Mouse (Mus musculus) forebrain, embryonic 10.5 days (tissue): Measurements from ENCODE around the gene Zfp985. TPM values are rescaled to one million over a fixed set of nuclear protein-coding genes. Genes with fewer than 3 reads are reported as not detected.
"Not testable (repeated sequence)": the region's sequence is repeated elsewhere in the genome, so short reads cannot be mapped to it uniquely, and the experiment has no call there.

Experiments
- DNase-seq: peaks from one replicate; pipeline ENCODE4 v3.0.0-alpha.2; 2017; ENCODE audit warnings: low spot score; ENCODE audit errors: extremely low spot score
- H3K27ac ChIP-seq: fragments of 300-500 bp; sonication (generic); 2 replicates; pipeline ENCODE4 v1.5.1; 2016; ENCODE audit warnings: mild to moderate bottlenecking
- H3K27me3 ChIP-seq: fragments of 300-500 bp; sonication (generic); 2 replicates; pipeline ENCODE4 v1.6.1; 2016; ENCODE audit warnings: mild to moderate bottlenecking; ENCODE audit not compliant: poor library complexity, severe bottlenecking
- H3K36me3 ChIP-seq: fragments of 300-500 bp; sonication (generic); replicated peaks from 2 replicates; pipeline ENCODE4 v1.6.1; 2016; ENCODE audit warnings: mild to moderate bottlenecking, moderate library complexity
- H3K4me1 ChIP-seq: fragments of 300-500 bp; sonication (generic); 2 replicates; pipeline ENCODE4 v1.6.1; 2016
- H3K4me3 ChIP-seq: fragments of 300-500 bp; sonication (generic); 2 replicates; pipeline ENCODE4 v1.5.1; 2016; ENCODE audit warnings: mild to moderate bottlenecking, moderate library complexity
- H3K9me3 ChIP-seq: fragments of 300-500 bp; sonication (generic); 2 replicates; pipeline ENCODE4 v1.6.1; 2016; ENCODE audit warnings: mild to moderate bottlenecking, moderate library complexity
- WGBS: fragments of 180-500 bp; shearing (Covaris S2); methylation state at CpG from one replicate; pipeline ENCODE4 v1.1.7; 2016; 5-methylcytosine and 5-hydroxymethylcytosine counted together
- polyA plus RNA-seq: library from polyadenylated mRNA; unstranded; fragments of >200 nt; fragmentation: Nextera tagmentation; extraction: Ambion mirVana; gene quantifications from 2 replicates; pipeline ENCODE4 v1.2.1, GENCODE M21; 2016

Gene Zfp985
- 0.06 and 0.12 TPM in 2 replicates for polyA plus RNA-seq

DNA sequence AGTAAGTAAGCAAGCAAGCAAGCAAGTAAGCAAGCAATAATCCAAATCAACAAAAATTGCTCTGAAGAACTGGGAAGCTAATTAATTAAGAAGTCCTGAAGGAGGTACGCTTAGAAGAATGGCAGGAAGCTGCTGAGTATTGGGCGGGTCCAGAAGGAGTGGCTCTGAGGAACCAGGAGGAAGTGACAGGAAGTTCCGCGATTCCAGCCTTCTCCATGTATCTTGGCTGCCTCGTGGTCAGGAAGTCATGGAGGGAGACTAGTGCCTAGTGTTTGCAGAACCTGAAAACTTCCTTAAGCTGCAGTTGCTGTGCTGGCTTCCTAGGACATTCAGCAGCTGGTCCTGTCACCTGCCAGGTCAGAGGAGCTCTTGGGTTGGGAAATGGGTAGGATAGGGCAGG lies at the start of gene Zfp985:
Gene Zfp985, plus strand, starts transcription at position 207 of the 400 bp plus-strand sequence.
- not testable (repeated sequence) for H3K27ac ChIP-seq, H3K36me3 ChIP-seq, H3K4me3 ChIP-seq, H3K27me3 ChIP-seq, H3K4me1 ChIP-seq, DNase-seq
- H3K9me3 ChIP-seq = peaks cover 38% of the 10 kb centered on the region
- WGBS = 81% methylated on average over 5 of the region's 5 CpGs

DNA sequence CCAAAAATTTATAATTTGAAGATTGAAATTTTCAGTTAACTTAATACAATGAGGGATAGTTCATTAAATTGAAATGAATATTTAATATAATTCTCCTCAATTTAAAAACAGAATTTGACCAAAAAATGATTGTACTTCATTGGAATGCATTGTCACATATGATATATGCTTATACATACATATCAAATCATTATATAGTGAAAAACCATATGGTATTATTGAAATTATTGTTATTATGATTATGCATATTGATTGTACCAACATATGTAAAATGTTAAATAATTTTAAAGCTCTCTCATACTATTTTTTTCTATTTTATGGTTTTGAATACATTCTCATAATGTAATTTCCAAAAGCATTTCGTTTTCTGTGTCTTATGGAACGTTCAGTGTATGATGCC lies 43.9 kb upstream of the Zfp985 start:
- Histone ChIP-seq H3K36me3 (peaks cover 23% of the 10 kb centered on the region), H3K4me3 (no peak overlapping the region), H3K9me3 (peaks cover 58% of the 10 kb centered on the region), H3K4me1 (no peaks in the 10 kb centered on the region), H3K27ac (no peak overlapping the region), H3K27me3 (no peaks in the 10 kb centered on the region)
- no peak for DNase-seq
- WGBS = 89% methylated on average over 2 of the region's 2 CpGs

DNA sequence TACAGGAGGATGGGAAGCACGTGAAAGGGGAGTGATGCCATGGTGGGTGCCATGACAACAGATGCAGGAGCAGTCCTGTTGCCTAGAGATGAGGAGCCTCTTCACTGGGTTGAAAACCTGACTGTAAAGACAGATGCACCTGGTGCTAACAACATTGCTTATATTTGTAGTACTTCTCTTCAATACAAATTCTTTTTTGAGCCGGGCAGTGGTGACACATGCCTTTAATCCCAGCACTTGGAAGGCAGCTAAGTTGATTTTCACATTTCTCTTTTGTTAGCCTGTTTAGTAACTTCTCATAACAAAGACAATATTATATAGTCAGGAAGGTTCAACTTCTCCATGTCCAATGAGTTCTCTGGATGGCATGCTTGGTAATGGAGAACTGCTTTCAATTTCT lies 34.1 kb upstream of the Zfp985 start:
- Histone ChIP-seq H3K4me3 (no peak overlapping the region), H3K27me3 (no peaks in the 10 kb centered on the region), H3K9me3 (peaks cover 96% of the 10 kb centered on the region), H3K4me1 (no peaks in the 10 kb centered on the region), H3K27ac (no peak overlapping the region), H3K36me3 (no peaks in the 10 kb centered on the region)
- 78% methylated on average over 2 of the region's 2 CpGs for WGBS
- DNase-seq = no peak

DNA sequence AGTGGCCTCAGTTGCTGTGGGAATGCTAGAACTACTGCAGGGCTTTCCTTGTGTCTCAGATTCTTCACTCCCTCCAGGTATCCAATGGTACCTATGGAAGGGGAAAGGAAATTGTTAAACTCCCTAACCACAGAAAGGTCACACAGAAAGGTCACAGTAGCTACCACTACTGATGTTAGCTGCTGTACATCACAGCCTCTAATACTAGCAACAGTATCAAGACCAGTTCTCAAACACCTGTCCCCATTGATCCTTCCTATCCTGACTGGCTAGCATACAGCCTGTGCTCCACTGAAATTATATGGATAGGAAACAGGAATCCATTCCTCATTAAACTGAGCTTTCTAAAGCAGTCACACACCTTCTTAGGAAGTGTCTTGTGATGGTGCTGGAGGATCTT lies 33.0 kb upstream of the Zfp985 start:
- H3K27me3 ChIP-seq = no peaks in the 10 kb centered on the region
- H3K9me3 ChIP-seq = peaks cover 96% of the 10 kb centered on the region
- H3K4me1 ChIP-seq = no peaks in the 10 kb centered on the region
- no peaks in the 10 kb centered on the region for H3K36me3 ChIP-seq
- no peak overlapping the region for H3K4me3 ChIP-seq
- no peak overlapping the region for H3K27ac ChIP-seq
- no peak for DNase-seq

DNA sequence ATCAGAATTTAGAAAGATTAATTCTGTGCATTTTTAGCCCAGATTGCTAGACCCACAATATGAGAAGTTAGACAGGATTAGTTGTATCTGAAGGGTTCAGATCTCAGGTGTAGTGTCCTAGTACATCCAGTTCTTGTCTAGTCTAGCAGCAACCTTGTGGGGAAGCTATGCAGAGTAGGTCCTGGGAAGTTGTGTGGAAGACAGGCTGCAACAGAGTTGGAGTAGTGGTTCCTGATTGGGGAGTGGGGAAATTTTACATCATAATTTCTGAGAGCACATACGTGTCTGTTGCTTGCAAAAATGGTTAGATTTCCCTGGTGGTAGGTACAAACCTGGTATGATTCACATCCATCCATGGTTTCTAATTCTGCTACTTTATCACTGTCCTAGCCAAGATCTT lies 28.0 kb upstream of the Zfp985 start:
- 89% methylated on average over 1 of the region's 1 CpGs for WGBS
- no peaks in the 10 kb centered on the region for H3K36me3 ChIP-seq
- H3K4me1 ChIP-seq = no peaks in the 10 kb centered on the region
- no peak overlapping the region for H3K27ac ChIP-seq
- H3K4me3 ChIP-seq = no peak overlapping the region
- DNase-seq = no peak
- H3K27me3 ChIP-seq = no peaks in the 10 kb centered on the region
- H3K9me3 ChIP-seq = peaks cover 93% of the 10 kb centered on the region

DNA sequence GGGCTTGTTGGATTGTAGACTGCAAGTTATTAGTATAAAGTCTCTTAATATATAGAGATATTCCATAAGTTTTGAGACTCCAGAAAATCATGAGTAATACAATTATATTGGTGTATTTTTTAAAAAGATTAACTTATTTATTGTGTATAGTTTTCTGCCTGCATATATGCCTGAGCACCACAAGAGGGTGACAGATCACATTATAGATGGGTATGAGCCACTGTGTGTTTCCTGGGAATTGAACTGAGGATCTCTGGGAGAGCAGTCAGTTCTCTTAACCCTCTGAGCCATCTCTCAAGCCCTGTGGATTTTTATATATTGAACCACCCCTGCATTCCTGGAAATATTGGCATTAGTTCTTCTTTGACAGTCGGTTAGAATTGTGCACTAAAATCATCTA lies 22.7 kb upstream of the Zfp985 start:
- Histone ChIP-seq H3K4me3 (no peak overlapping the region), H3K36me3 (no peaks in the 10 kb centered on the region), H3K27me3 (no peaks in the 10 kb centered on the region), H3K4me1 (no peaks in the 10 kb centered on the region), H3K9me3 (peaks cover 82% of the 10 kb centered on the region), H3K27ac (no peak overlapping the region)
- DNase-seq = no peak
- WGBS = 90% methylated on average over 1 of the region's 1 CpGs

DNA sequence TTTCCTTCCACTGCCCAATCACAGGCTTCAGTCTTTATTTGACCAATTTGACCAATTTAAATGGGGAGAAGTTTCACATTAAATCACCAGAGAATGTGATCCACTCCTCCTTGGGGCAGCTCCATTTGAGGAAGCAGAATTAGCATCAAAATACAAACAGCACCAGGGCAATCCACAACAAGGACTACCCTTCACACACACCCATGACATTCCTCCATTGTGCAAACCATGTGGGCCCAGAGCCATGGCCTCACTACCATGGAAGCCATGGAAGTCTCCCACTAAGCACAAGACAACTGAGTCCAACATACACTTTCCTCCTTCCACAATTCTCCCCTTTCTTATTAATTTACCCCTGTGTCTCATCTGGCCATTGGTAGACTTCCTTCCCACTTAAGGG lies 17.2 kb upstream of the Zfp985 start:
- H3K36me3 ChIP-seq, H3K4me3 ChIP-seq, H3K27me3 ChIP-seq, DNase-seq, H3K4me1 ChIP-seq, H3K27ac ChIP-seq: not testable (repeated sequence)
- peaks cover 80% of the 10 kb centered on the region for H3K9me3 ChIP-seq

DNA sequence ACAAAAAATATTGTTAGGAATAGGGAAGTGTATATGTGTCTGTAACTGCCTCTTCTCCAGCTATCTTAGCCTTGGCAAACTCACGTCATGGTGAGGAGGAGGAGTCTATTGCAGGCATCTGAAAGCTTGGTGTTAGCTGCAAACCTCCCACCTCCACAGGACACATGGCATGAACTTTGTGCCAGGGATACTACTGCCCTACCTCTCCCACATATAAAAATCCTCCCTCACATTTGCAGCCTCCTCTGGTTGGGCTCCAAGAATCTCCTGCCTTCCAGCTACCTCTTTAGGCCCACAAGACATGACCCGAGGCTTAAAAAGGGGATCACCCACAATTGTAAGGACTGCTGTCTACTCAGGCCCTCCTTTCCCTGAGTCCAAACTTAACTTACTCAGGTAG lies 15.4 kb upstream of the Zfp985 start:
- H3K36me3 ChIP-seq = no peaks in the 10 kb centered on the region
- no peaks in the 10 kb centered on the region for H3K4me1 ChIP-seq
- H3K4me3 ChIP-seq = no peak overlapping the region
- H3K27me3 ChIP-seq = no peaks in the 10 kb centered on the region
- H3K27ac ChIP-seq = no peak overlapping the region
- WGBS = 84% methylated on average over 2 of the region's 2 CpGs
- DNase-seq = no peak
- peaks cover 74% of the 10 kb centered on the region for H3K9me3 ChIP-seq

DNA sequence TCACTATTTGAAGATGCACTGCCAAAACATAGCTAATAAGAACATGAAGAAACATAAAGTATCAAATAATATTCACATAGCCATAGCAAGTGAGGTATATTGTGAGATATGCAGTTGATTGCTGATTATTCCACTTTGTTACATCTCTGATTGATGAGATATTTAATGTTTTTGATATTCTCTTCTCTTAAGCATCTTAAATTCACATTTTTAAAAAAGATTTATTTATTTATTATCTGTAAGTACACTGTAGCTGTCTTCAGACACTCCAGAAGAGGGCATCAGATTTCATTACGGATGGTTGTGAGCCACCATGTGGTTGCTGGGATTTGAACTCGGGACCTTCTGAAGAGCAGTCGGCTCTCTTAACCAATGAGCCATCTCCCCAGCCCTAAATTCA lies 13.2 kb upstream of the Zfp985 start, which contains the start of gene Gm16503:
Gene Gm16503, plus strand, starts transcription at position 301 of the 400 bp plus-strand sequence.
- not testable (repeated sequence) for H3K36me3 ChIP-seq, H3K4me3 ChIP-seq, H3K27ac ChIP-seq, DNase-seq, H3K4me1 ChIP-seq, H3K27me3 ChIP-seq
- H3K9me3 ChIP-seq = peaks cover 73% of the 10 kb centered on the region
- WGBS = 93% methylated on average over 3 of the region's 3 CpGs

DNA sequence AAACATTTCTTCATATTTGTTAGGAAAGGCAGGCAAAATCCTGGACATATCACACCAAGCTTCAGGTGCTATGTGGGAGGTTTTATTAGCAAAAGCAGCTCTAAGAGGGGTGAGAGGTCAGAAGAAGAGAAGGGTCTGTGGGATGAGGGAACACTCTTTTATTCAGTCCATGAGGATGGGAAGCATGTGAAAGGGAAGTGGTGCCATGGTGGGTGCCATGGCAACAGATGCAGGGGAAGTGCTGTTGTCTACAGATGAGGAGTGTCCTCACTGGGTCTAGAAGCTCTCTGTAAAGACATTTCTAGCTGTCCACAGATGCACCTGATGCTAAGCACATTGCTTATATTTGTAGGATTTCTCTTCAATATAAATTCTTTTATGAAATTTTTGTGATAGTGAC lies 12.0 kb upstream of the Zfp985 start:
- no peaks in the 10 kb centered on the region for H3K36me3 ChIP-seq
- H3K4me3 ChIP-seq = no peak overlapping the region
- no peak overlapping the region for H3K27ac ChIP-seq
- H3K27me3 ChIP-seq = no peaks in the 10 kb centered on the region
- DNase-seq = no peak
- peaks cover 61% of the 10 kb centered on the region for H3K9me3 ChIP-seq
- H3K4me1 ChIP-seq = no peaks in the 10 kb centered on the region

DNA sequence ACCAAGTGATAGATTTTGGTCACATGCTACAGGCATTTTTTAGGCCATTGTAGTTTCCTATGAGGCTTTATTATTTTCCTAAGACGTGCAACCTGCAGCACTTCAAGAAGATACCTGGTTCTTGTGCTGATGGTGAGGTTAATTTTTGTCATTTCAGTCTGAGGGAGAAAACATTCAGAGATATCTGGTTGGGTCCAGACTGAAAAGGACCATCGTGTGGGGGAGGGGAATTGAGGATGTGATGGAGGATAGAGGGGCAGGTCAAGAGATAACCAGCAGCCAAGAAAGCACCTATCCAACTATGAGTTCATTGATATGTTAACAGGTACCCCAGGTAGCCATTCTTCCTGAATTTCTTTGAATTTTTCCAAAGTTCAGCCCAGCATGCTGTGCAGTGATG lies 1.3 kb downstream of the Zfp985 start:
- DNase-seq = not testable (repeated sequence)
- WGBS = 78% methylated on average over 2 of the region's 2 CpGs
- peaks cover 41% of the 10 kb centered on the region for H3K9me3 ChIP-seq

DNA sequence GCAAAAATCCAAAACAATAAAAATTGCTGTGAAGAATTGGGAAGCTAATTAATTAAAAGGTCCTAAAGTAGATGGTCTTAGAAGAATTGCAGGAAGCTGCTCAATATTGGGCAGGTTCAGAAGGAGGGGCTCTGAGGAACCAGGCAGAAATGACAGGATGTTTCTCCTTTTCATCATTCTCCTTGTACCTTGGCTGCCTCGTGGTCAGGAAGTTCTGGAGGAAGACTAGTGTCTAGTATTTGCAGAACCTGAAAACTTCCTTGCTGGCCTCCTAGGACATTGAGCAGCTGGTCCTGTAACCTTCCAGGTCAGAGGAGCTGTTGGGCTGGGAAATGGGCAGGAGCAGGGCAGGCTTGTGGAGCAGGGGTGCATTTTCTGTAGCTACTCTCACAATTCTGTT lies 3.8 kb downstream of the Zfp985 start:
- peaks cover 31% of the 10 kb centered on the region; the same call in 1 of the 2 replicates for H3K9me3 ChIP-seq
- H3K27ac ChIP-seq, H3K4me1 ChIP-seq, H3K36me3 ChIP-seq, DNase-seq, H3K4me3 ChIP-seq, H3K27me3 ChIP-seq: not testable (repeated sequence)
- WGBS = 65% methylated on average over 1 of the region's 1 CpGs

More for the DNA sequence above, 1.3 kb downstream of the Zfp985 start:
- H3K27me3 ChIP-seq, H3K36me3 ChIP-seq, H3K4me1 ChIP-seq, H3K27ac ChIP-seq, H3K4me3 ChIP-seq: not testable (repeated sequence)

DNA sequence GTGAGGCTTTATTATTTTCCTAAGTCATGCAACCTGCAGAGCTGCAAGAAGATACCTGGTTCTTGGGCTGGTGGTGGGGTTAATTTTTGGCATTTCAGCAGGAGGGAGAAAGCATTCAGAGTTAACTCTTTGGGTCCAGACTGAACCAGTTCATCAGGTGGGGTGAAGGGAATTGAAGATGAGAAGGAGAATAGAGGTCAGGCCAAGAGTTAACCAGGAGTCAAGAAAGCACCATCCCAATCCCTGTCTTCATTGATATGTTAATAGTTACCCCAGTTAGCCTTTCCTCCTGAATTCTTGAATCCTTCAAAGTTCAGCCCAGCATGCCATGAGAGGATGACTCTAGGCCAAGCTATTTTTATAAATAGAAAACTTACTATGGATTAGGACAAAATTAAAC lies 4.9 kb downstream of the Zfp985 start:
- not testable (repeated sequence) for H3K4me3 ChIP-seq, H3K4me1 ChIP-seq, H3K27me3 ChIP-seq, H3K36me3 ChIP-seq, H3K27ac ChIP-seq, DNase-seq
- peaks cover 29% of the 10 kb centered on the region; the same call in 1 of the 2 replicates for H3K9me3 ChIP-seq

DNA sequence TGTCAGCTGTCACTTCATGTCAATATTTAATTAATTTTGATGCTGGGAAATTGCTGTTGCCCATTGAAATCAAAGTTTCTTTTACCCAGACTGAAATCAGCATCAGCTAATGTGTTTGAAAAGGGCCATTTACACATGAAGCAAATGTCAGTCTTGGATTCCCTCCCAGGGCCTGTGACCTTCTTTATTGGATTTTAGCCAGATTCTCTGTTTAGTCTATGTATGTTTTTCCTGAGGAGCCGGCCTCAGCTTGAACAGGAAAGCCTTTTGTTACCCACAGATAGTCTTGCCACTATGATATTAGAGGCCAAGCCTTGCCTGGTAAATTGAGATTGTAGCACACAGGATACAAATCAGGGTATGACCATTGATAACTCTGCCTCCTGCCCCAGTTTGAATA lies 6.0 kb downstream of the Zfp985 start:
- H3K9me3 ChIP-seq = peaks cover 27% of the 10 kb centered on the region; the same call in 1 of the 2 replicates
- not testable (repeated sequence) for H3K27ac ChIP-seq, H3K4me1 ChIP-seq, H3K36me3 ChIP-seq, H3K4me3 ChIP-seq, DNase-seq, H3K27me3 ChIP-seq
- WGBS = 63% methylated on average over 1 of the region's 1 CpGs
